Mouse (Mus musculus) liver, adult 2 months (tissue): ENCODE measurements around the gene Lcn6. TPM values are rescaled to one million over a fixed set of nuclear protein-coding genes. Genes with fewer than 3 reads are reported as not detected.

Experiments
- DNase-seq: peaks from one replicate; pipeline ENCODE4 v3.0.0-alpha.2; 2011; ENCODE audit warnings: low read depth, low spot score; ENCODE audit errors: extremely low read depth
- H3K27ac ChIP-seq: fragments of 200-500 bp; replicated peaks from 2 replicates; pipeline ENCODE4 v1.5.1; 2012; ENCODE audit warnings: low read depth, mild to moderate bottlenecking, control low read depth, inconsistent platforms, low read length; ENCODE audit not compliant: insufficient read depth
- H3K27me3 ChIP-seq: fragments of 200-500 bp; 2 replicates; pipeline ENCODE4 v1.6.1; 2012; ENCODE audit warnings: mild to moderate bottlenecking, moderate library complexity, low read length, inconsistent platforms; ENCODE audit not compliant: control insufficient read depth, insufficient read depth
- H3K36me3 ChIP-seq: fragments of 200-500 bp; 2 replicates; pipeline ENCODE4 v1.6.1; 2012; ENCODE audit warnings: low read length, inconsistent platforms; ENCODE audit not compliant: control insufficient read depth, insufficient read depth
- H3K4me1 ChIP-seq: fragments of 200-500 bp; 2 replicates; pipeline ENCODE4 v1.6.1; 2011; ENCODE audit warnings: low read length; ENCODE audit not compliant: control insufficient read depth, insufficient read depth
- H3K4me3 ChIP-seq: fragments of 200-500 bp; 2 replicates; pipeline ENCODE4 v1.5.1; 2011; ENCODE audit warnings: low read depth, mild to moderate bottlenecking, control low read depth, low read length, moderate library complexity; ENCODE audit not compliant: insufficient read depth
- H3K79me2 ChIP-seq: fragments of 200-500 bp; 2 replicates; pipeline ENCODE4 v1.6.1; 2012; ENCODE audit warnings: inconsistent platforms, mild to moderate bottlenecking, low read length, moderate library complexity; ENCODE audit not compliant: control insufficient read depth, insufficient read depth
- H3K9ac ChIP-seq: fragments of 200-500 bp; 2 replicates; pipeline ENCODE4 v1.6.1; 2012; ENCODE audit warnings: low read depth, mild to moderate bottlenecking, control low read depth, inconsistent platforms, low read length
- CTCF ChIP-seq: fragments of 200-500 bp; IDR thresholded peaks from 2 replicates; pipeline ENCODE4 v1.5.1; 2011; ENCODE audit warnings: low read depth, low read length, control low read depth
- POLR2A ChIP-seq: fragments of 200-500 bp; IDR thresholded peaks from 2 replicates; pipeline ENCODE4 v1.6.1; 2011; ENCODE audit warnings: low read length, control low read depth; ENCODE audit not compliant: insufficient read depth; ENCODE audit errors: extremely low read depth
- WGBS: fragments of 180-500 bp; shearing (Covaris S2); methylation state at CpG from one replicate; pipeline ENCODE4 v1.1.7; 2018; 5-methylcytosine and 5-hydroxymethylcytosine counted together
- polyA plus RNA-seq: library from polyadenylated mRNA; depleted of rRNA; stranded (reverse); fragments of >200 nt; gene quantifications from 2 replicates; pipeline ENCODE4 v1.2.3, GENCODE M21; 2012
- total RNA-seq: library from RNA; depleted of rRNA; stranded (reverse); fragments of >200 nt; gene quantifications from 2 replicates; pipeline ENCODE4 v1.2.3, GENCODE M21; 2014

Lcn6 gene
- total and polyA plus RNA-seq, 2 experiments, result not detected

GRCm38 (mm10) chr2:25652902-25653301 is 23.7 kb upstream of the Lcn6 start, which contains the start of gene Lcn8:
Lcn8 (plus strand) TSS chr2:25653120.
- no peaks in the 10 kb centered on the region for H3K36me3 ChIP-seq
- WGBS, result 73% methylated on average over 2 of the region's 2 CpGs
- no peak within 1 kb of the TSS for H3K9ac ChIP-seq
- no peaks in the 10 kb centered on the region for H3K4me1 ChIP-seq
- no peak for DNase-seq
- no peak within 1 kb of the TSS for H3K4me3 ChIP-seq
- H3K79me2 ChIP-seq, result no peaks in the 10 kb centered on the region
- TF ChIP-seq CTCF (no peak), POLR2A (no peak)
- no peak within 1 kb of the TSS for H3K27ac ChIP-seq
- no peaks in the 10 kb centered on the region for H3K27me3 ChIP-seq

GRCm38 (mm10) chr2:25654502-25654901 is 22.1 kb upstream of the Lcn6 start:
- WGBS, result 72% methylated on average over 1 of the region's 1 CpGs
- Histone ChIP-seq H3K27me3 (no peaks in the 10 kb centered on the region), H3K27ac (no peak overlapping the region), H3K9ac (no peak overlapping the region), H3K4me1 (0 out of 2 replicates have a peak, but pooled peaks cover 3% of the 10 kb centered on the region), H3K4me3 (no peak overlapping the region), H3K36me3 (no peaks in the 10 kb centered on the region), H3K79me2 (no peaks in the 10 kb centered on the region)
- DNase-seq, result no peak
- no peak for TF ChIP-seq POLR2A

GRCm38 (mm10) chr2:25656691-25657090 is 19.9 kb upstream of the Lcn6 start:
- H3K36me3 ChIP-seq, result no peaks in the 10 kb centered on the region
- H3K27me3 ChIP-seq, result no peaks in the 10 kb centered on the region
- H3K79me2 ChIP-seq, result no peaks in the 10 kb centered on the region
- TF ChIP-seq CTCF (no peak), POLR2A (no peak)
- no peak overlapping the region for H3K27ac ChIP-seq
- no peak overlapping the region for H3K9ac ChIP-seq
- no peak overlapping the region for H3K4me3 ChIP-seq
- 82% methylated on average over 4 of the region's 4 CpGs for WGBS
- 0 out of 2 replicates have a peak, but pooled peaks cover 3% of the 10 kb centered on the region for H3K4me1 ChIP-seq
- DNase-seq, result peak; percentile 16

GRCm38 (mm10) chr2:25657246-25657645 is 19.3 kb upstream of the Lcn6 start:
- DNase-seq, result peak; percentile 17
- H3K27me3 ChIP-seq, result no peaks in the 10 kb centered on the region
- H3K4me1 ChIP-seq, result 0 out of 2 replicates have a peak, but pooled peaks cover 3% of the 10 kb centered on the region
- H3K4me3 ChIP-seq, result no peak overlapping the region
- no peak overlapping the region for H3K9ac ChIP-seq
- no peaks in the 10 kb centered on the region for H3K79me2 ChIP-seq
- H3K27ac ChIP-seq, result no peak overlapping the region
- H3K36me3 ChIP-seq, result no peaks in the 10 kb centered on the region
- TF ChIP-seq POLR2A (no peak), CTCF (no peak)
- WGBS, result 60% methylated on average over 4 of the region's 4 CpGs

- TF ChIP-seq POLR2A (no peak), CTCF (no peak)
- Histone ChIP-seq H3K36me3 (no peaks in the 10 kb centered on the region), H3K27ac (no peak within 1 kb of the TSS), H3K4me3 (no peak within 1 kb of the TSS), H3K27me3 (no peaks in the 10 kb centered on the region), H3K4me1 (0 out of 2 replicates have a peak, but pooled peaks cover 3% of the 10 kb centered on the region), H3K9ac (no peak within 1 kb of the TSS), H3K79me2 (no peaks in the 10 kb centered on the region)
- no peak for DNase-seq
Observed at GRCm38 (mm10) chr2:25657652-25658051, 18.9 kb upstream of the Lcn6 start, which contains the start of gene Lcn5. Lcn5 (plus strand) TSS chr2:25657952.

GRCm38 (mm10) chr2:25660279-25660678 is 16.3 kb upstream of the Lcn6 start:
- Histone ChIP-seq H3K27ac (no peak overlapping the region), H3K9ac (no peak overlapping the region), H3K4me1 (peaks cover 5% of the 10 kb centered on the region; the same call in 1 of the 2 replicates), H3K36me3 (no peaks in the 10 kb centered on the region), H3K79me2 (no peaks in the 10 kb centered on the region), H3K4me3 (no peak overlapping the region), H3K27me3 (no peaks in the 10 kb centered on the region)
- WGBS, result 95% methylated on average over 8 of the region's 8 CpGs
- no peak for DNase-seq
- TF ChIP-seq POLR2A (no peak), CTCF (no peak)
